Mouse (Mus musculus): Measurements from ENCODE around the gene L1cam. TPM values are rescaled to one million over a fixed set of nuclear protein-coding genes. Genes with fewer than 3 reads are reported as not detected.

The L1cam gene
- polyA plus RNA-seq, 1 experiment from 2014 or later: 0.29 TPM

Other genes starting within 250 kb of the L1cam start
- gene Pnck, start 236.0 kb downstream of the L1cam start, polyA plus RNA-seq (2015; fragmentation: Nextera tagmentation; extraction: Ambion mirVana): 5.4 and 6.4 TPM in 2 replicates
- gene Slc6a8, start 223.0 kb downstream of the L1cam start, polyA plus RNA-seq (2015; fragmentation: Nextera tagmentation; extraction: Ambion mirVana): 5.1 TPM in 2 replicates
- gene Bcap31, start 179.9 kb downstream of the L1cam start, polyA plus RNA-seq (2015; fragmentation: Nextera tagmentation; extraction: Ambion mirVana): 292 and 314 TPM in 2 replicates
- gene Abcd1, start 179.5 kb downstream of the L1cam start, polyA plus RNA-seq (2015; fragmentation: Nextera tagmentation; extraction: Ambion mirVana): 29.4 and 34.3 TPM in 2 replicates
- 0.09 and 0.10 TPM in 2 replicates for gene Plxnb3, start 139.0 kb downstream of the L1cam start, polyA plus RNA-seq (2015; fragmentation: Nextera tagmentation; extraction: Ambion mirVana)
- 1.1 and 1.4 TPM in 2 replicates for gene Srpk3, start 121.7 kb downstream of the L1cam start, polyA plus RNA-seq (2015; fragmentation: Nextera tagmentation; extraction: Ambion mirVana)
- 191 and 203 TPM in 2 replicates for gene Idh3g, start 109.2 kb downstream of the L1cam start, polyA plus RNA-seq (2015; fragmentation: Nextera tagmentation; extraction: Ambion mirVana)
- gene Ssr4, start 109.1 kb downstream of the L1cam start, polyA plus RNA-seq (2015; fragmentation: Nextera tagmentation; extraction: Ambion mirVana): 235 and 241 TPM in 2 replicates
- 0.17 and 0.26 TPM in 2 replicates for gene Pdzd4, start 71.1 kb downstream of the L1cam start, polyA plus RNA-seq (2015; fragmentation: Nextera tagmentation; extraction: Ambion mirVana)
- gene Avpr2, start 4.0 kb downstream of the L1cam start, polyA plus RNA-seq (2015; fragmentation: Nextera tagmentation; extraction: Ambion mirVana): 1.2 and 2.1 TPM in 2 replicates
- 71.5 and 74.1 TPM in 2 replicates for gene Arhgap4, start 25.8 kb upstream of the L1cam start, polyA plus RNA-seq (2015; fragmentation: Nextera tagmentation; extraction: Ambion mirVana)
- gene Naa10, start 25.8 kb upstream of the L1cam start, polyA plus RNA-seq (2015; fragmentation: Nextera tagmentation; extraction: Ambion mirVana): 212 and 213 TPM in 2 replicates
- 43.5 and 43.7 TPM in 2 replicates for gene Renbp, start 34.7 kb upstream of the L1cam start, polyA plus RNA-seq (2015; fragmentation: Nextera tagmentation; extraction: Ambion mirVana)
- gene Hcfc1, start 70.3 kb upstream of the L1cam start, polyA plus RNA-seq (2015; fragmentation: Nextera tagmentation; extraction: Ambion mirVana): 47.2 and 55.7 TPM in 2 replicates
- gene Irak1, start 127.8 kb upstream of the L1cam start, polyA plus RNA-seq (2015; fragmentation: Nextera tagmentation; extraction: Ambion mirVana): 33.4 and 36.2 TPM in 2 replicates
- gene Opn1mw, start 231.4 kb upstream of the L1cam start, polyA plus RNA-seq (2015; fragmentation: Nextera tagmentation; extraction: Ambion mirVana): not detected in 2 replicates
- 16.6 and 16.7 TPM in 2 replicates for gene Mecp2, start 239.3 kb upstream of the L1cam start, polyA plus RNA-seq (2015; fragmentation: Nextera tagmentation; extraction: Ambion mirVana)